Mouse (Mus musculus) gastrocnemius, adult 2 months (tissue): ENCODE measurements around the gene Rapgef1. TPM values are rescaled to one million over a fixed set of nuclear protein-coding genes. Genes with fewer than 3 reads are reported as not detected.

Experiments
- DNase-seq: peaks from one replicate; pipeline ENCODE4 v3.0.0; 2022
- H3K27ac ChIP-seq: fragments of 200-600 bp; 2 replicates; pipeline ENCODE4 v1.8.1; 2022; ENCODE audit warnings: mild to moderate bottlenecking
- H3K4me3 ChIP-seq: fragments of 200-600 bp; 2 replicates; pipeline ENCODE4 v1.8.1; 2022; ENCODE audit warnings: mild to moderate bottlenecking, moderate library complexity
- CTCF ChIP-seq: fragments of 200-600 bp; IDR thresholded peaks from 2 replicates; pipeline ENCODE4 v1.8.1; 2022; ENCODE audit warnings: antibody characterized with exemption, mild to moderate bottlenecking, moderate library complexity
- intact Hi-C: fragments of 180-260 bp; cut with DNase I; formaldehyde crosslinking; loops from one replicate; pipeline ENCODE4 v1.15.1; 2025
- total RNA-seq, 2 experiments: library from RNA; stranded (reverse); gene quantifications; 2 replicates each; pipeline ENCODE4 v1.2.3; 2021

Rapgef1 gene
- total RNA-seq, 2 experiments from 2014 or later = 135 to 139 TPM

GRCm38 (mm10) chr2:29605591-29605990 lies 13.9 kb upstream of the Rapgef1 start:
- no peak for TF ChIP-seq CTCF
- no peak for DNase-seq
- intact Hi-C loops = no loop called here
- Histone ChIP-seq H3K27ac (no peak overlapping the region), H3K4me3 (no peak overlapping the region)

DNA sequence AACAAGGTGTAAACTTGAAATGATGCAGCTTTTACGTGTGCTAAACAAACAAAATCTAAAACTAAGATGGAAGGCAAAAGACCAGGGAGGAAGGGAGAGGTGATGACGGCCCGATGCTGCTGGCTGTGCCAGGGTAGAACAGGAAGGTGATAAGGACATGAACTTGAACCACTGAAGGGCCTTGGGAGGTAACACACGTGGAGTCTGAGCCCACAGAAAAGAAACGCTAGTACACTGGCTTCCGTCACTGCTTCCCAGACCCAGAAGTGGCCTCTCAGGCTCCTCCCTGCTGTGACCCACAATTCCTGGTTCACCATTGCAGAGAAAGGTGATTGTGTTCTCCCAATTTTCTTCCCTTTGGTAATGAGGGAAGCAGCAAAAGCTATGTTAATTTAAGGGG lies 13.1 kb upstream of the Rapgef1 start:
- Histone ChIP-seq H3K27ac (no peak overlapping the region), H3K4me3 (no peak overlapping the region)
- intact Hi-C loops = no loop called here
- DNase-seq = no peak
- no peak for TF ChIP-seq CTCF

- no peak for DNase-seq
- Histone ChIP-seq H3K27ac (no peak overlapping the region), H3K4me3 (no peak overlapping the region)
- intact Hi-C loops = no loop called here
- TF ChIP-seq CTCF = no peak
Measured at GRCm38 (mm10) chr2:29617341-29617740, 2.2 kb upstream of the Rapgef1 start.

DNA sequence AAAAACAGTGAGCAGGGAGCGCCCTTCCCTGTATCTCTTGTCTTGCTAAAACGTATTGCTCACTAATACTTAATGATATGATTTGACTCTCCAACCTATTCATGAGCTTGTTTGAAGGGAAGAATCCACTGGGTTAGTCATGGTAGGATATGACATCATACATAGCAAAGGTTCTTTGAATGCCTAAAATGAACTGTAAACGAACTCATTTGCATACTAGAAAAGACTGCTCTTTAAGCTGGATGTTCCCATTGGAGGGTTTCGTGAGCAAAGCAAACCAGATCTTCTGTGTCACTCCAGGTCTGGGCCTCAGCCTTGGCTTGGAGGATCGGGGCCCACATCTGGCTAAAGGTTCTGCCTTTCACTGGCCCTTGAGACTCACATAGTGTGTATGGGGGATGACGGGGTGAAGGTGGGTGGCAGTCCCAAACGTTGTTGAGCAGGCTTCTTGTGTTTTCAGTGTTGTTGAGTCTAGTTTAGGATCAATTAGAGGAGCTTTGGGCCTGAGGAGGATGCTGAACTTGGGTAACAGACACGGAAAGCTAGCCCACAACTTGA lies 515 bp upstream of the Rapgef1 start:
- DNase-seq = no peak
- Histone ChIP-seq H3K27ac (no peak overlapping the region), H3K4me3 (no peak overlapping the region)
- intact Hi-C loops = loop anchor here (2.0 kb wide), 1 partner anchor 32 kb away; no protein-coding TSS in a partner anchor
- no peak for TF ChIP-seq CTCF

DNA sequence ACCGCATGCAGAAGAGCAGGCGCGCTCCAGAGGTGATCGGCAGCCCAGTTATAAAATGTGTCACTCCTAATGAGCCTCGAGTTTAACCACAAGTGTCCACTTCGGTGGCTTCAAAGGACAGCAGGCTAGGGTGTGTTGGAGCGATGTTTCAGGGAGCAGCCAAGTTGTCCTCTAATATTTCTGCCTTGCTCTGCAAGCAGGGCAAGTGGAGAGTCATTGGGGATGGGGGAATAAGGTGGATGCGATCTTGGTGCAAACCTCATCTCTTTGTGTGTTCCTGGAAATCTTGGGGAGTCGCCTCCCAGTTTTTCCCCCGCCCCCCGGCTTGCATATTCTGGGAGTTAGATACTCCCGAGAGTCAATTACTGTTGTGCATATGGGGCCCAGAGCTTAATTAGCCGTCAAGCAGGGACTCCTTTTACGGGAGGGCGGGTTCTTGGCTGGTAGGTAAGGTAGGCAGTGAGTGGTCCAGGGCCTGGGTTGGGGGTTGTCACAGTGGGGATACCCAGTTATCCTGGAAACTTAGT lies 844 bp downstream of the Rapgef1 start:
- intact Hi-C loops = loop anchor here (1.0 to 2.0 kb wide), 3 partner anchors 16 to 111 kb away; no protein-coding TSS in a partner anchor
- Histone ChIP-seq H3K27ac (peak overlapping the region; percentile 96), H3K4me3 (peak overlapping the region; percentile 78)
- DNase-seq = no peak
- no peak for TF ChIP-seq CTCF

- intact Hi-C loops = loop anchor here (2.0 kb wide), 1 partner anchor 16 kb away; no protein-coding TSS in a partner anchor
- peak overlapping the region; percentile 96 for H3K27ac ChIP-seq
- no peak for TF ChIP-seq CTCF
- peak; percentile 59 for DNase-seq
- peak overlapping the region; percentile 78 for H3K4me3 ChIP-seq
Measured at GRCm38 (mm10) chr2:29621163-29621562, 1.6 kb downstream of the Rapgef1 start.

- peak overlapping the region; percentile 78 for H3K4me3 ChIP-seq
- intact Hi-C loops = loop anchor here (2.0 kb wide), 1 partner anchor 15 kb away; no protein-coding TSS in a partner anchor
- peak overlapping the region; percentile 96 for H3K27ac ChIP-seq
- no peak for TF ChIP-seq CTCF
- DNase-seq = no peak
Measured at GRCm38 (mm10) chr2:29621636-29622035, 2.1 kb downstream of the Rapgef1 start.

DNA sequence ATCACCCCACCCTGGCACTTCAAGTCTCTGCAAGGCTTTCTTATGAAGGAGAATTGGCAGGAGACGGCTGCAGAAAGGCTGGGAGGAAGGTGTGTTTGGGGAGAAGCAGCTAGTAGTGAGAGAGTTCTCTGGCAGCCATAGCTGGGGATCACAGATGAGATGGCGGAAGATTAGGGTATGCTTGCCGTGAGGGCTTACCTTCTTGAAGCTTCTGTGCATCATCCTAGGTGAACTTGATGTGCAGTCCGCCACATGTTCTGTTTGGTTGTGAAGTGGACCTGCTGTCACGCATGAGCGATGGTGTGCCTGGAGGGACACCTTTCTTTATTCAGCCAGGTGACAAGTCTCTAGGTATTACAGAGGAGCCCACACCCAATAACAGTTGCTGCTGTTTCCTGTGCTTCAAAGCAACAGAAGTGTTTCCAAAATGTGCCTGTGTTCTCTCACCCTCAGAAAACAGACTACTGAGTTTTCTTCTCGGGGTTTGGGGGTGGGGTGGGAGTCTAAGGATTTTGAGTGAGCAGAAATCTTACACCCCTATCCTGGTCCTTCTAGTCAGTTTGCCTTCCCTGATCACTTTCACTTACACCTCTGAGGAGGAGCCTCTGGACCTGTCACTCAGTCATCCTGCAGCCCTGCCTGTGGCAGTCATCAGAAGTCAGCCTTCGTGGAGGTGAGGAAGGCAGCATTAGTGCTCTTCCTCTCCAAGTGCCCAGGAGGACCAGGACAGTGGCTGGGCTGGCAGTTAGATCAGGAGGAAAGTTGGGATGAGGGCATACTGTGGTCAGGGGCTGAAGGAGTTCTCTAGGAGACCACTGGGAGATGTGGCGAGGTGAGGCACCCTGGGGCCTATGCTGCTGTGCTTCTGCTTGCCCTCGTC lies 2.8 kb downstream of the Rapgef1 start:
- Histone ChIP-seq H3K27ac (peak overlapping the region; percentile 96), H3K4me3 (peak overlapping the region; percentile 78; the same call in 1 of the 2 replicates)
- no peak for DNase-seq
- no peak for TF ChIP-seq CTCF
- intact Hi-C loops = no loop called here

- no peak for TF ChIP-seq CTCF
- no peak overlapping the region; the same call in 1 of the 2 replicates for H3K4me3 ChIP-seq
- intact Hi-C loops = no loop called here
- no peak for DNase-seq
- H3K27ac ChIP-seq = peak overlapping the region; percentile 96
Measured at GRCm38 (mm10) chr2:29623247-29624090, 3.9 kb downstream of the Rapgef1 start.

DNA sequence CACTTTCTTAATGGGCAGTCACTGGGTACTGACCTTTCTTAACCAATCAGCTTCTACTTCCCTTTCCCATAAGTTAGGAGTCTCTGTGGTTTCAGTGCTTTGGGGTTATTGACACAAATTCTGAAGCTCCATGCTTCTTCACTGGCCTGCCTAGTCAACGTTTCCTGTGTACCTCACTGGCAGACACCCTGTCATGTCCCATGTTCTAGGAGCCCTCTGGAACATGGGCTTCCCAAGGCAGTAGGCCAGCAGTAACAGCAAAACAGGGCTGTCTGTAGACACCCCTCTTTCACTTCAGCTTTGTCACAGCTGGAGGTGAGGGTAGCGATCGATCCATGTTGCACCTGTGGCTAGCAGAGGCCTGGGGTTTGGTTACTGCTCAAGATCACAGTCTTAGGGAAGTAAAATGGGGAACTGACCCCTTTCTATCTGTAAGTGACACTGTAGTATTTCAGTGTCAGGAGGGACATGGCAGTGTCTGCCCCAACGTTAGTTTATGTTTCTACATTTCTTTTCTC lies 4.6 kb downstream of the Rapgef1 start:
- Histone ChIP-seq H3K27ac (peak overlapping the region; percentile 96), H3K4me3 (peak overlapping the region; percentile 33)
- no peak for DNase-seq
- TF ChIP-seq CTCF = no peak
- intact Hi-C loops = no loop called here

- Histone ChIP-seq H3K27ac (peak overlapping the region; percentile 96), H3K4me3 (peak overlapping the region; percentile 33)
- TF ChIP-seq CTCF = no peak
- intact Hi-C loops = no loop called here
- peak; percentile 94 for DNase-seq
Measured at GRCm38 (mm10) chr2:29624739-29625138, 5.2 kb downstream of the Rapgef1 start.
